Mouse (Mus musculus): ENCODE data around the gene 4930451I11Rik.

Gene 4930451I11Rik

DNA sequence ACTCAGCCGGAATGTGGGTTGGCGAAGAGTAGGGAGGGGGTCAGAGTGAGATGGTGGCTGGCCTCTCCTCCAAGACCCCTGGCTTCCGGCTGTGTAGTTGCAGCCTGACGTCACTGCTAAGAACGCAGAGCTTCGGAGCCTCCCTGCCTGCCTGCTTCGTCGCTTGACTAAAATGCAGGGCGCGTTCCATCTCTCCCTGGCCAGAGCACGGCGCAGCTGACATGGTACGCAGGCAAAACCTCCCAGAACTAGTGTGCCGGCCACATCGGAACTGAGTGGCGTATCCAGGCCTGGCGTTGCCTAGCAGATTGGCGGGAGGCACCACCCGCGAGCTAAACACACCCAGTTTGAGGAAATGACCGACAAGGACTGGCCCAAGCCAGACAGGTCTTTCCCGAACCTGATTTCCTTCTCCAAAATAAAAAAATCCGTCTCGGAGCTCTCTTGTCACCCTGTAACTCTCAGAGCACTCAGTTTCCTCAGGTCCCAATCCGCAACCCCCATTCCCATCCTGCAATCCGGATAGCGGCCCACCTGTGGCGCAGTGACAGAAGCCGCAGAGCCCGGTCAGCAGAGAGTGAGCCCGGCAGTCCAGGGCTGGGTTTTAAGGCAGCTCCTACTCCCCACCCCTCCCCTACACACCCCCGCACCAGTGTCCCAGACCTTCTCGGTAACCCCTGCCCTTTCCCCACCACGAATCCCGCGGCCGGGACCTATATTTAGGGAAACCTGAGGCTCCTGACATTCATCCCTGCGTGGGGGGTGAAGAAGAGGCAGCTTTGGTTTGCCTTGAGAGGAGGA is 31.8 kb downstream of the 4930451I11Rik start:
- peak; percentile 81 for DNase-seq (ENCODE audit: low read depth)

DNA sequence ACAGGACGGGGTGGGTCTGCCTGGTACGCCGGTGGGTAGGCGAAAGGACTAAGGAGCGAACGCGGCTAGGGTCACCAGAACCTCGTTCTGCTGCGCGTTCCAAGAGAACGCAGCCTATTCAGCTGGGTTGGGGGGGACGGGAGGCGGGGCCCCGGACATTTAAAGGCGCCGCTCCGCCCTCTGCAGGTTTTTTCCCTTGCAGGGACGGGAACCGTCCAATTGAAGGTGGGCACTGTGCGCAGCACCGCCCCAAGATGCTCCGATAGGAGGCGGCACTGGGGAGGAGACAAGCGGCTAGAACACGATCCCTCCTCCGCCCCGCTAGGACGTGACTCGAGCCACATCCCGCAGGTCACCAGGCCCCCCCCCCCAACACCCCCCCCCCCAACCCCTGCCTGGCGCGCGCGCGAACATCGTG is 32.4 kb downstream of the 4930451I11Rik start:
- DNase-seq (ENCODE audit: low read depth), result peak; percentile 97

DNA sequence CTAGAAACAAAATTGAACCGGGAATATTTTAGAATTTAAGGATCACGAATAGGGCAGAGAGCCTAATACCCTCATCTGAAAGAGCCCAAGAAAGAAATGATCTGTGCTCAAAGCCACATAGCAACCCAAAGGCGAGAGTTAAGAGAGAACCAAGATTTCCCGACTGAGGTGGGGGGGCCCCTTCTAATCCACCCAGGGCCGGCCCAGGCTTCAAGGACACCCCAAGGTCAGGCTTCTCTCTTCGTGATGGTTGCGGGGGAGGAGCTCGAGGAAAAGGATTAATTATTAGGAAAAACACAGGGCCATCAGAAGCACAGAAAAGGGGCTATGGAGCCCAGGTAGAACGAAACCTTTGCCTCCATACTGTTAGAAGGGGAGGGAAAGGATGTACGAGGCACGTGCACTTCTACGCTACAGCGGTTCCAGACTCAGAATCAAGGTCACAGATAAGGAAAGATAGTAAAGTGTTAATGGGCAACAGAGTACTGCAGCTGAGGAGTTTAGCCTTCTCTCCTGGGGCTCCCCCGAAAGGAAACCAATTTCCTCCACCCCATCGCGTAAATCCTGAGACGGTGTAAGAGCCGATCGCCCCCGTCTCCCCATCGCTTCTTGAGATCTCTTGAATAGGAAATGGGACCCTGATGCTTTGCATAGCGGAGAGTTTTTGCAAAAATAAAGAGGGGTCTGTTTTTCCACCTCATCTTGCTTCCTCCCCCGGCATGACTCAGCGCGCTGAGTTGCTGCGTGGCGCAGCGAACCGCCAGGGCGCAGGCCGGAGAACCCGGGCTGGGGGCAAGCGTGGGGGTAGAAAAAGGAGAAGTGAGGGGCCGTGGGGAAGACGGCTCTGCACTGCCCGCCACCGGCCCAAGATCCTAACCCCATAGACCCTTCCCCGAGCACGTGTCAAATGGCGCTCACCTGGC is 33.1 kb downstream of the 4930451I11Rik start:
- DNase-seq (ENCODE audit: low read depth), result no peak

DNA sequence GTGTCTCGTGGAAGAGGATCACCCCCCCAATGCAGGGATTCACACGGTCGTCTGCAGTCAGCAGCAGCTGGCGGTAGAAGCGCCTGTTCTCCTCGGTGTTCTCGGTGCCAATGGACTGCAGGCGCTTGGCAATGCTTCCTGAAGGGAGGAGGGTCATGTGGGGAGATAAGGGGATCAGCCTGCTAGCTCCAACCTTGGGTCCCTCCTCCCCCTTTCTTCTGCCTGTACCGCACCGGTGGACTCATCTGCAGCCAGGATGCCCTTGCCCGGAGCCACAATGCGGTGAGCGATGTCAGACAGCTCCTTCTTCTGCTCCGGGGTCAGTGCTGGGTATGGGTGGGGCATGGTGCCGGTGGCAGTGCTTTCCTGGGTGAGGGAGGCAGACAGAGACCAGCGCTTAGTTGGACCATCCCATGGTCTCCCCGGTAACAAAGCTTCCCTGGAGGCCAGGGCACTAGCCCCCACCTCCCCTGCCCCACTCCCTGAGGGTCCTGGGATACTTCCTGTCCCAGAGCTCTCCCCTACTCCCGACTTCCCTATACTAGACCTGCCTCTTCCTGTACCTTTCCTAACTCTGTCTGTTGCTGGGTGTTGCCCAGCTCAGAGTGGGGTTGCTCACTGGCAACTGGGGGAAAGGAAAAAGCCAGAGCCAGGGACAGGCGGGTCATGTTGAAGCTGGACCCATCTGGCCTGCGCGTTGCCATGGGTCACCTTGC is 33.9 kb downstream of the 4930451I11Rik start, which contains the start of gene Fam57b:
Gene Fam57b, plus strand, starts transcription at position 258 of the 716 bp plus-strand sequence.
- DNase-seq (ENCODE audit: low read depth), result no peak

DNA sequence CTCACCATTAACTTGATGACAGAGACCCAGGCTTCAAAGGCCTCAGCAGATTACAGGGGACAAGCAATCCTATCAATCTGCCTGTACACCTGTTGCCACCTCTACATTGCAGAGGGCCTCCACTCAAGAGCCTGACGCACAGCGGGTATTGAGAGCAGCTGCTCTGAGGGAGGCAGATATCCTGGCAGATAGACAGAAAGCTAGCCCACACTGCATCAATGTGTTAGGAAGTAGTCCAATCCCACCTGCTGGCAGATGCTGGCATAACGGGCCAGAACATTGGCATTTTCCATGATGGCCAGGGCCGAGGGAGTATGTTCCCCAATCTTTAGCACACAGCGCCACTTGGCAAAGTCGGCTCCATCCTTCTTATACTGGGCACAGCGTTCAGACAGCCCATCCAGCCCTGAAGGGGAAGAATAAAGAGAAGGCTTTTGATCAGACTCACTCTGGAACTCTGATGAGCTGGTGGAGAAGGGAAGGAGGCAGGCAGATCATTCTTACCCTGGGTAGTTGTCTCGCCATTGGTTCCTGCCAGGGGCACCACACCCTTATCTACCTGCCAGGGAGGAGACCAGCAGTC is 35.0 kb downstream of the 4930451I11Rik start:
- no peak for DNase-seq (ENCODE audit: low read depth)

DNA sequence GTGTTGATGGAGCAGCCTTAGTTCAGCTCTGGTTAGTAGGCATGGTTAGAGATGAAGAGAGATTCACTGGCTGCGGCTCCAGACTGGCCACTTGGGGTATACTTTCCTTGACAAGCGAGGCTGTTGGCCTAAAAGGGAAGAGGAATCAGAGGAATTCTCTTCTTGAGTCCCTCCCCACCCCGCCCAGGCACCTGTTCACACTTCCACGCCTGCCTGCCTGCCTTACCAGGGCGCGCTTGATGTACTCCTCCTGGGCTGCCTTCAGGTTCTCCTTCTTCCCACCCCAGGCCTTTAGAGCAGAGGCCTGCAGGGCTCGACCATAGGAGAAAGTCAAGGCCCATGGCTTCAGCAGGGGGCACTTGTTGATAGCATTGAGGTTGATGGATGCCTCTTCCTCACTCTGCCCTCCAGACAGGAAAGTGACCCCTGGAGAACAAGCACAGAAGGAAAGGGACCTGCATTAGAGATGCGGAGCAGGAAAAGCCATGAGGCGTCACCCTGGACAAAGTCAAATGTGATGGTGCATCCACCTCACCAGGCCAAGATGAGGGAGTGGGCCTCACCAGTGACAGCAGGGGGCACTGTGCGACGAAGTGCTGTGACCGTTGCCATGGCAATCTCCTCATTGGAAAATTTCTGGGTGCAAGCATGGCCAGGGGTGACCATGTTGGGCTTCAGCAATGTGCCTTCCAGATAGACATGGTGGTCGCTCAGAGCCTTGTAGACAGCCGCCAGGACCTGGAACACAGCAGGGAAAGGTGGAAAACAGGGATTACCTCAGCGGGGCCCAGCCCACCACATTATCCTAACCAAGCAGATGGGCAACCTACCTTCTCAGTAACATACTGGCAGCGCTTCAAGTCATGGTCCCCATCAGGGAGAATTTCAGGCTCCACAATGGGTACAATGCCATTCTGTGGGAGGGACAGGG is 35.8 kb downstream of the 4930451I11Rik start:
- DNase-seq (ENCODE audit: low read depth), result no peak

DNA sequence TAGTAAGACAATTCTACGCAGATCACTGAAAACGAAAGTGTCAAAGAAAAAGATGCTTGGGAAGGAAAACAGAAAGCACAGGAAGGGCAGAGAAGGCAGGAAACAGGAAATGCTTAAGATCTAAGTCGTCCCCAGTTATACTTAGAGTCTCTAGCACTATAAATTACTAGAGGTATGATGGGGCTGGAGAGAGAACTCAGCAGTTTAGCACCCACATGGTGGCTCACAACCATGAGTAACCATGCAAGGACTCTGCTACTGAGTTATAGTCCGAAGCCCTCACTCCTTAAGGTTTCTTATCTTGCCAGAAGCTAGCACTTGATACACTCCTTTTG is 37.2 kb downstream of the 4930451I11Rik start:
- no peak for DNase-seq (ENCODE audit: low read depth)

DNA sequence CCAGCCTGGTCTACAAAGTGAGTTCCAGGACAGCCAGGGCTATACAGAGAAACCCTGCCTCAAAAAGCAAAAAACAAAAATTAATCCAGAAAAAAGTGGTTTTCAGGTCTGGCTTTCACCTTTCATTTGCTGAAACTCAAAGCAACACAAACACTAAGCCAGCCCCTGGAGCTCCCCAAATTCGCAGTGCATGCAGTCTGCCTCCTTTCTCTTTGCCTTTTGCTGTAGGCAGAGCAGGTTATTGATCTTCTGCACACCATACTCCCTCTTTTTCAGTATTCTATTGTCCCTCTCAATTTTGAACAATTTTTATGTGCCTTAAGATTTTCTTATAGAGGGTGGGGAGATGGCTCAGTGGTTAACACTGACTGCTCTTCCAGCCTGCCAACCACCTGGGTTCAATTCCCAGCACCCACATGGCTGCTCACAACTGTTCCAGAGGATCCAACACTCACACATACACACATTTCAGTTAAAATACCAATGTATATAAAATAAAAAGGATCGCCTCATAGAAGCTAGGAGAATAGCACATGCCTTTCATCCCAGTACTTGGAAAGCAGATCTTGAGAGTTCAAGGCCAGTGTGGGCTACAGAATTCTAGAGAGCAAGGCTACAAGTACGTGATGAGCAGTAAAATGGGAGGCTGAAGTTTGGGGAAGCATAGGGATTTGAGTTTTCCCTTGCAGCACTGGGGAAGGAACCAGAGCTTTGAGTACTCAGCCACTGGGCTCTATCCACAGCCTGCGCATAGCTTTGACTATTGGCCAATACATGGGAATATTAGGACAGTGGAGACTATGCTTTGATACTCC is 37.8 kb downstream of the 4930451I11Rik start:
- no peak for DNase-seq (ENCODE audit: low read depth)

DNA sequence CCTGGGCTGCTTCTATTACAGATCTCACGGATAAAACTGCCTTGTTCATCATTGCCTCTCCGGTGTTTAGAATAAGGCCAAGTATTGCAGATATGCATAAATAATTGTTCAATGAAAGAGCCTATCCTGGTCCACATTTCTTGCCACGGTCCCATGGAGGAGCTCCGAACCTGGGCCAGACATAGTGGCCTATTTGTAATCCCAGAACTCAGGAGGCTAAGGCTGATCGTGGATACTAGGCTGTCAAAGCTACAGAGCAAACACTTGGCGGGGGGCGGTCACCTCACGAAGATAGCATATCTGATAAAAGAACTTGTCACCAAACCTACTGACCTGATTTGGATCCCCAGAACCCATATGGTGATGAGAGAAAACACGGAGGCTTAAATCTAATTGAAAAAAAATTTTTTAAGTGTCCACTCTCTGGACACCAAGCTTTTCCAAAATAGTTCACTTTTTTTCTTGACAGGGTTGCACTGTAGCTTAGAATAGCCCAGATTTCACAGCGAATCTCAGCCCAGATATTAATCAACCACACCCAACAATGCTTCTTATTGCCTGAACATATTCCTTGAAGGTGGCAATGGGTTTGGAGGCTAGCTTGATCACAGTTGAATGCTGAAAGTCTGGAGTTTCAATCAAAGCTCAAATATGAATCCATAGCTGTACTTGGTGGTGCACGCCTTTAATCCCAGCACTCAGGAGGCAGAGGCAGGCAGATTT is 38.6 kb downstream of the 4930451I11Rik start:
- no peak for DNase-seq (ENCODE audit: low read depth)

DNA sequence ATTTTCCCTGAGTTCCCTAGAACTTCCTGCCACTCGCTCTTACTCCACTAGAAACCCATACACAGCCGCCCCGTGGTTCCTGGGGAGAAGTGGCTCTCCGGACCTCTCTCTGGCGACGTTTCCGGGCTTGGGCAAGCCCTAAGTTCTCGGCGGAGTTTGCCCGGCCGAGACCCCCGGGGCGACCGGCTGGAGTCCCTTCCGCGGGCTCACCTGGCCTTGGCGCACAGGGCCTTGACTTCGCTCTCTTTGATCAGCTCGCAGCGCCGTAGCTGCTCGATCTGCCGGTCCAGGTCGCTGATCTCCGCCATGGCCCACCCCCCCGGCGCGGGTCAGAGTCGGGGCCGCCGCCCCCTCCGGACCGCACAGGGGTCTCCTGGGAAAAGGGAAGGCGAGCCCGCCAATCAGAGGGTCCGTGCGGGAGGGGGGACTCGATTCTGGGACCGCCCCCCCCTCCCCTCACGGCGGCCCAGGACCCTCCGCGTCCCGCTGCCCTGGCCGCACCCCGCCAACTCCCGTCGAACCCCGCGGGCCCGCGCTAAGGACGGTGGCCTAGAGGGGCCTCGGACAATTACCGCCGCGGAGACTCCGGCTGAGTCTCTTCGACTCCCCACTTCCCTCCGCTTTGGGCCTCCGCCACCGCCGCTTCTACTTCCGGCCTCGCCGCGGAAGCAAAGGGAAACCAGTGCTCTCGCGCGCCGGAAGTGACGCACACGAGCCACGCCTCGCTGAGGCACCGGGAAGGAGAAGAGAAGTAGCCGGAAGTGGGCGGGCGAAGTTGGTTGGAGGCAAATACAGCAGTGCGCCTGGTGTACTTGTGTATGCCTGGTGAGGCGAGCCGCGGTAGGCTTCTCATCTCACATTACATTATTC is 39.4 kb downstream of the 4930451I11Rik start, which contains the start of gene Ppp4c:
Gene Ppp4c, minus strand, starts transcription at position 646 of the 870 bp plus-strand sequence.
- DNase-seq (ENCODE audit: low read depth), result peak; percentile 85

DNA sequence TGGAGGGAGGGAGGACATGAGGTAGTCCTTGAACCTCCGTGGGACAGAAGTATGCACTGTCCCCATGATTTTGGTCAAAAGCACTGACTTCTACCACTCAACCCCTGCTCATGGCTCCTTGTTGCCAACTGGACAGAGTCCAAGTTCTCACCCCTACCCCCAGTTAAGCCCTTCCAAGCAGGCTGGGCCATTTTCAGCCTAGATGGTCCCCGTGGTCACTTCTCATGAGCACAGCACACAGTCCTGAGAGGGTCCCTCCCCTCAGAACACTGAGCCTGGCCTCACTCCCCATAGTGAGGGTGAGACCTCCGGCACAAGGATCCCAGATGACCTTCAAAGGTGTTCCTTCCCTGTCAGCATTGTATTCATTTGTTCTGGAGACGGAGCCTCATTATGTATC is 42.3 kb downstream of the 4930451I11Rik start:
- no peak for DNase-seq (ENCODE audit: low read depth)

DNA sequence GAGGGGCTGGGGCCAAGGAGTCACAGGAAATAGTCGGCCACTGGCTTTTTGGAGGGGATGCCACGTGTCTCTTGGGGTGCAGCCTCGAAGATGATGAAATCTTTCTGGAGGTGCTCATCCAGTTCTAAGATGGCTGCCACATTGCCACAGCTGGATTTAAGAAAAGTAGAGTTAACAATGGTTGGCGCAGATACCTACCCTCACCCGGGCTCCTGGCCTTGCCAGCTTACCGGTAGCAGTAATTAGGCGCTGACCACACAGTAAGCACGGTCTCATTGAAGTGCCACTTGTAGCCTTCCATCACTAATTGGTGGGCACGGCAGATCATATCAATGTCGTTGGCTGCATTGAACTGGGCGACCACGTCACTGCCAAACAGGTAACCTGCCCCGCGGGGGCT is 45.3 kb downstream of the 4930451I11Rik start:
- DNase-seq (ENCODE audit: low read depth), result no peak

DNA sequence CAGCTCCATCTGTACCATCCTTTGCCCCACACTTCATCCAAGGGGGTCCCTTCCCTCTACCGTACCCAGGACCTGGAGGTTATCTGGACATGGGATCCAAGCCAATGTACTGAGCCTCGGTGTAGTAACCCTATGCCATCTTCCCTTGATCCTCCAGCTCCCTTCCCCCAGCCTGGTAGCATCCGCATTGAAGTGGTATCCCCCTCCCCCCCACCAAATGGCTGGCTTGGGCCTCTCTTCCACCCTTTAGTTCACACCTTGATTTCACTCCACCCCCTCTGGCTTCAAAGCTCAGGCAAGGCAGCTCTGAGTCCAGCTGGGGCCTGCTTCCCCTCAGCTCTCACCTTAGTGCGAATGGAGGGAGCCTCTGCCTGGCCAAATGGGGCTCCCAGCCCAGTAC is 46.4 kb downstream of the 4930451I11Rik start:
- no peak for DNase-seq (ENCODE audit: low read depth)

DNA sequence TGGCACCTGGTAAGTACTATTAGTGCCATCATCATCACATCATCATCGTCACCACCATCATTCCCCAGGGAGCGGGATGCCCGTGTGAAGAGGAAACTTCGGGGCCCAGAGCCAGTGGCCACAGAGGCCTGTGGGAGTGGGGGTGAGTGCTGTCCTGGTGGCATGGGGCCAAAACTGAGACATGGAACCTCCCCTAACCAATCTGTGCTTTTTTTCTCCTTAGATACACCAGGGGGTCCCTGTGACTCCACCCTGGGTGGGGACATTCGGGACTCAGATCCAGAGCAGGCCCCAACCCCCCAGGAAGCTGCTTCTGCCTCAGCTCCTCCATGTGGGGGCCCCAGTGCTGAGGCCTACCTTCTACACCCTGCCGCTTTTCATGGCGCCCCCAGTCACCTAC is 47.0 kb downstream of the 4930451I11Rik start:
- no peak for DNase-seq (ENCODE audit: low read depth)

DNA sequence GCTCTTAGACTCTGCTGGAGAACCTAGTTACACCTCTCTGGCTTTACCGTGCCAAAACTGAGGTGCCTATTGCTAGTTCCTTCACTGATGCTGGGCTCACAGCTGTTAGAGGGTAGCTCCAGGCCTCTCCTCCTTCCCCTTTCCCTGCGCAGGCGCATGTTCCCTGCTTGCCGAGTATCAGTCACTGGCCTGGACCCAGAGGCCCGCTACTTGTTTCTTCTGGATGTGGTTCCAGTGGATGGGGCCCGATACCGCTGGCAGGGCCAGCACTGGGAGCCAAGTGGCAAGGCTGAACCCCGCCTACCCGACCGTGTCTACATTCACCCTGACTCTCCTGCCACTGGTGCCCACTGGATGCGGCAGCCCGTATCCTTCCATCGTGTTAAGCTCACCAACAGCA is 48.7 kb downstream of the 4930451I11Rik start:
- DNase-seq (ENCODE audit: low read depth), result no peak

DNA sequence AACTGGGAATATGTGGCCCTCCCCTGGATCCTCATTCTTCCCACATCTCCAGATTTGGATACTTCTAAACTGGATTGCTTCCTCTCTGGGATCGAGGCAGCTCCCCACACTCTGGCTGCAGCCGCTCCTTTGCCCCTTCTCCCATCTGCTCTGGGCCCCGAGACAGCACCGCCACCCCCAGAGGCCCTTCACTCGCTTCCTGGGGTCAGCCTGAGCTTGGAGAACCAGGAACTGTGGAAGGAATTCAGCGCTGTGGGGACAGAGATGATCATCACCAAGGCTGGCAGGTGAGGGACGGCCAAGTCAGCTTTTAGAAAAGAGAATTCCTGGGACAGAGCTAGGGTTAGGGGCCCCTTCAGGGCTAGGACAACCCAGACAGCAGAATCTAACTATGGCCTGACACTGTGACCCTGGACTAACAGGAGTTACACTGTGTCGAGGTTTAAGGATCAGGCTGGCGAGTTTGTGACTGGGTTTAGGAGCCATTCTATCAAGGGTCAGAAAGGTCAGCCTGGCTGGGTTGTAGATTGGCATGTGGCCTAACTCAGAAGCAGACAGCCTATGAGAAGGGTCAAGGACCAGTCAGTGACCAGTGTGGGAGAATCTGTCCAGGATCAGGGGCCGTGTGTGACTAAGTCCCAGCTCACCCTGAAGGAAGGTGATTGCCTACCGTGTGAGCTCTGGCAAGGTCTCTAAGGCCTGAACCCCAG is 49.6 kb downstream of the 4930451I11Rik start:
- DNase-seq (ENCODE audit: low read depth), result no peak

DNA sequence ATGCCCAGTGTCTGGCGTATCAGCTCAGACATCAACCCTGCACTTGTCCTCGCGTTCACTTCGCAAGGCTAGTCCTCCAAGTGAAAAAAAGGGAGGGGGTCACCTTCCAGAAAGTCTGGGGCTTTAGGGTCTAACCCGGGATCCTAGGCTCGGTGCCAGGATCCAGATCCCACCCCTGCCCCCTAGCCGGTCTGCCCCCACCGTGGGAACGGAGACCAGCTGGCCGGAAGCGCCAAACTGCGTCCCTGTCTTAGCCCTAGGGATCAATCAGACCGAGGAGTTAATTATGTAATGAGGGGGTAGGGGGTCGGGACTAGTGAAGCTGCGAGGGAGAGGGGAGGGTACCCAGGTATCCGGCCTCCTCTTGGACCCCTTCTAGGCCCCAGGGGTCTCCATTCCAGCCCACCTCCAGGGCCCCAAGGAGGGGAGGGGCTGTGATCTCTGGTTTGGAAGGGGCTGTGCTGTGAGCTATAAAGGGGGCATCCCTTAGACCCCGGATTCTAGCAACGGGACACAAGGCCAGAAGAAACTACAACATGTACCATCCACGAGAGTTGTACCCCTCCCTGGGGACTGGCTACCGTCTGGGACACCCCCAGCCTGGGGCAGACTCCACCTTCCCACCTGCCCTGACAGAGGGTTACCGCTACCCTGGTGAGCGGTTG is 50.3 kb downstream of the 4930451I11Rik start, which contains the start of gene Tbx6:
Gene Tbx6, plus strand, starts transcription at position 513 of the 665 bp plus-strand sequence.
- DNase-seq (ENCODE audit: low read depth), result no peak

Data from fibroblast of lung, adult 2 months (primary cell).